Mouse (Mus musculus) lung, postnatal 36 days (tissue): ENCODE results near the gene Rogdi.

Experiments used
- DNase-seq: peaks from one replicate; pipeline ENCODE4 v3.0.0; 2022; ENCODE audit warnings: mixed read lengths

Gene Rogdi

GRCm38 (mm10) chr16:4984717-4985116, 28.6 kb downstream of the Rogdi start:
- no peak for DNase-seq

- peak; percentile 71 for DNase-seq
These were observed 33.5 kb downstream of the Rogdi start for GRCm38 (mm10) chr16:4979755-4980380.

- peak; percentile 70 for DNase-seq
These were observed 34.9 kb downstream of the Rogdi start for GRCm38 (mm10) chr16:4978275-4979051.

GRCm38 (mm10) chr16:4976180-4976579, 37.2 kb downstream of the Rogdi start:
- DNase-seq: no peak

GRCm38 (mm10) chr16:4974521-4974920, 38.8 kb downstream of the Rogdi start:
- no peak for DNase-seq

- peak; percentile 79 for DNase-seq
These were observed 41.7 kb downstream of the Rogdi start for GRCm38 (mm10) chr16:4971626-4972025.

GRCm38 (mm10) chr16:4969055-4969843, 44.1 kb downstream of the Rogdi start:
- peak; percentile 65 for DNase-seq

- DNase-seq: no peak
These were observed 44.9 kb downstream of the Rogdi start for GRCm38 (mm10) chr16:4968426-4968825.

- no peak for DNase-seq
These were observed 47.8 kb downstream of the Rogdi start for GRCm38 (mm10) chr16:4965392-4966129.

GRCm38 (mm10) chr16:4964731-4965391, 48.5 kb downstream of the Rogdi start:
- DNase-seq: no peak

GRCm38 (mm10) chr16:4963797-4964709, 49.3 kb downstream of the Rogdi start, which contains the start of gene Anks3:
TSS of gene Anks3 (minus strand) at chr16:4964205.
- DNase-seq: peak; percentile 99

GRCm38 (mm10) chr16:4963346-4963745, 50.0 kb downstream of the Rogdi start:
- no peak for DNase-seq

- DNase-seq: no peak
These were observed 53.1 kb downstream of the Rogdi start for GRCm38 (mm10) chr16:4960260-4960659.
